Mouse (Mus musculus) MEL (cell line): ENCODE data around the gene Lsr.

Experiments
- CTCF ChIP-seq, 3 experiments: IDR thresholded peaks in 2 of 3; conservative IDR thresholded peaks in 1 of 3; 2 replicates each; pipeline ENCODE4 v1.5.1; 2011 to 2012; ENCODE audit warnings: low read length in 3 of 3, low read depth in 2 of 3, mild to moderate bottlenecking in 2 of 3, improper control_type of control experiment in 1 of 3, inconsistent platforms in 1 of 3, mixed read lengths in 1 of 3, moderate library complexity in 1 of 3; ENCODE audit not compliant: control insufficient read depth in 1 of 3, insufficient read depth in 1 of 3, poor library complexity in 1 of 3, severe bottlenecking in 1 of 3
- HCFC1 ChIP-seq: IDR thresholded peaks from 2 replicates; pipeline ENCODE4 v1.6.1; 2012; ENCODE audit warnings: low read depth, mild to moderate bottlenecking, inconsistent platforms, low read length, improper control_type of control experiment, moderate library complexity
- POLR2A ChIP-seq, 2 experiments: IDR thresholded peaks; 2 replicates each; pipeline ENCODE4 v1.6.1; 2011 to 2012; ENCODE audit warnings: low read length in 2 of 2, mild to moderate bottlenecking in 2 of 2, control low read depth in 1 of 2, improper control_type of control experiment in 1 of 2, low read depth in 1 of 2, moderate library complexity in 1 of 2; ENCODE audit not compliant: control insufficient read depth in 1 of 2, insufficient read depth in 1 of 2, poor library complexity in 1 of 2
- RAD21 ChIP-seq: IDR thresholded peaks from 2 replicates; pipeline ENCODE4 v1.6.1; 2011; ENCODE audit warnings: mild to moderate bottlenecking, low read depth, low read length, improper control_type of control experiment
- RCOR1 ChIP-seq: IDR thresholded peaks from 2 replicates; pipeline ENCODE4 v1.6.1; 2012; ENCODE audit warnings: low read depth, mild to moderate bottlenecking, inconsistent platforms, low read length, improper control_type of control experiment
- ZC3H11A ChIP-seq: IDR thresholded peaks from 2 replicates; pipeline ENCODE4 v1.6.1; 2012; ENCODE audit warnings: low read depth, mild to moderate bottlenecking, inconsistent platforms, low read length, improper control_type of control experiment

- TF ChIP-seq ZC3H11A (no peak), HCFC1 (peak; percentile 81), CTCF (IDR thresholded peaks at IDR 0.05 in 2 of 3, conservative IDR thresholded peaks at IDR 0.05 in 1 of 3; ENCODE audit: control insufficient read depth in 1 of 3, insufficient read depth in 1 of 3, low read depth in 2 of 3, low read length in 3 of 3, poor library complexity in 1 of 3, severe bottlenecking in 1 of 3) (no peak), POLR2A (IDR thresholded peaks at IDR 0.05; ENCODE audit: control insufficient read depth in 1 of 2, insufficient read depth in 1 of 2, low read depth in 1 of 2, low read length in 2 of 2, poor library complexity in 1 of 2) (peak; percentile 50 to 65; a peak in 3 of 4 replicates), RCOR1 (peak; percentile 58; the same call in 1 of the 2 replicates), RAD21 (no peak)
Observed at GRCm38 (mm10) chr7:31002650-31003049, 29.4 kb upstream of the Lsr start.
